Mouse (Mus musculus): ENCODE measurements around the gene Bhmt.

DNA sequence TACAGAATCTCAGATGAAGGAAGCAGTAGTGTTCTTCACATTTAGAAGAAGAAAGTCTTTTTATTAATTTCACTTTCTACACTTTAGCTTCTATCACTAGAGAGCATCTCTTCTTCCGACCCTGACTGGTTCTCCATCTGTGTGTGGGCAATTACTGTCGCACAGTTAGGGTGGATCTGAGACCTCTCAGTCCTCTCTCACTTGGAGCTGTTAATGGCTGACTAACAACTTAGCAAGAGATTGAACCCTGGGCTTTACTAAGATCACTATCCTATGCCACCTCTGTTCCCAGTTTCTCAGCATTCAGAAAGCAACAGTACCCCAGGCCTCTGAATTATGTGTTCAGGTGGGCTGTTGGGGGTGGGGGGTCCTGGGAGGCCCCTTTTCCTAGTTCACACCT, 35.5 kb upstream of the Bhmt start:
- TF ChIP-seq POLR2A (IDR thresholded peaks at IDR 0.05; ENCODE audit: borderline replicate concordance, extremely low read depth, low read depth, low read length) (no peak), CTCF (IDR thresholded peaks at IDR 0.05; ENCODE audit: insufficient read depth, low read length) (no peak)
